Mouse (Mus musculus) liver, postnatal 0 days (tissue): Measurements from ENCODE around the gene Dact2.

ENCODE experiments used
- CTCF ChIP-seq: sonication (generic); IDR thresholded peaks from 2 replicates; pipeline ENCODE4 v1.5.1; 2016; ENCODE audit warnings: antibody characterized with exemption, low read depth
- EP300 ChIP-seq: IDR thresholded peaks from 2 replicates; pipeline ENCODE4 v1.6.1; 2016; ENCODE audit warnings: antibody characterized with exemption, low read depth, mild to moderate bottlenecking

- no peak for TF ChIP-seq CTCF
- no peak for TF ChIP-seq EP300
Measured at GRCm38 (mm10) chr17:14157779-14158195, 46.3 kb downstream of the Dact2 start.
